Mouse (Mus musculus) intestine, embryonic 14.5 days (tissue): ENCODE data around the gene Tstd2. TPM values are rescaled to one million over a fixed set of nuclear protein-coding genes. Genes with fewer than 3 reads are reported as not detected.

Experiments
- ATAC-seq: fragments of 200-750 bp; cut with Nextera tagmentation; replicated peaks from 2 replicates; pipeline ENCODE4 v1.8.0; 2017; ENCODE audit warnings: low read depth, moderate number of reproducible peaks, moderate TSS enrichment, moderate library complexity; ENCODE audit not compliant: low FRiP score, low TSS enrichment
- DNase-seq: peaks from one replicate; pipeline ENCODE4 v3.0.0-alpha.2; 2018; ENCODE audit warnings: low spot score
- H3K27ac ChIP-seq: fragments of 300-500 bp; sonication (generic); 2 replicates; pipeline ENCODE4 v1.5.1; 2014; ENCODE audit warnings: low read depth, mild to moderate bottlenecking, control low read depth
- H3K27me3 ChIP-seq: fragments of 300-500 bp; sonication (generic); replicated peaks from 2 replicates; pipeline ENCODE4 v1.6.1; 2014; ENCODE audit warnings: low read length, control low read depth; ENCODE audit not compliant: control insufficient read depth, insufficient read depth
- H3K36me3 ChIP-seq: fragments of 300-500 bp; sonication (generic); 2 replicates; pipeline ENCODE4 v1.6.1; 2014; ENCODE audit warnings: low read length, control low read depth; ENCODE audit not compliant: control insufficient read depth, insufficient read depth
- H3K4me1 ChIP-seq: fragments of 300-500 bp; sonication (generic); replicated peaks from 2 replicates; pipeline ENCODE4 v1.6.1; 2014; ENCODE audit warnings: low read length, control low read depth, mixed read lengths; ENCODE audit not compliant: control insufficient read depth, insufficient read depth
- H3K4me2 ChIP-seq: fragments of 300-500 bp; sonication (generic); 2 replicates; pipeline ENCODE4 v1.6.1; 2014; ENCODE audit warnings: low read length
- H3K4me3 ChIP-seq: fragments of 300-500 bp; sonication (generic); 2 replicates; pipeline ENCODE4 v1.5.1; 2014; ENCODE audit warnings: low read depth, low read length, control low read depth, mixed read lengths
- H3K9ac ChIP-seq: fragments of 300-500 bp; sonication (generic); 2 replicates; pipeline ENCODE4 v1.6.1; 2014; ENCODE audit warnings: mild to moderate bottlenecking, low read length
- H3K9me3 ChIP-seq: fragments of 300-500 bp; sonication (generic); 2 replicates; pipeline ENCODE4 v1.6.1; 2016; ENCODE audit warnings: low read length, control low read depth; ENCODE audit not compliant: control insufficient read depth
- WGBS: fragments of 180-500 bp; shearing (Covaris S2); extraction: QIAGEN DNeasy Blood & Tissue Kit; methylation state at CpG from one replicate; pipeline ENCODE4 v1.1.7; 2014; 5-methylcytosine and 5-hydroxymethylcytosine counted together
- polyA plus RNA-seq: library from polyadenylated mRNA; unstranded; fragments of >200 nt; fragmentation: Nextera tagmentation; extraction: Ambion mirVana; gene quantifications from 2 replicates; pipeline ENCODE4 v1.2.1, GENCODE M21; 2014

Gene Tstd2
- polyA plus RNA-seq, 1 experiment from 2014 or later: 25.0 TPM

- WGBS: 87% methylated on average over 8 of the region's 8 CpGs
- Histone ChIP-seq H3K4me2 (no peak overlapping the region), H3K27ac (no peak overlapping the region), H3K9ac (no peak overlapping the region), H3K4me1 (no peaks in the 10 kb centered on the region), H3K4me3 (no peak overlapping the region), H3K27me3 (no peaks in the 10 kb centered on the region), H3K9me3 (no peaks in the 10 kb centered on the region), H3K36me3 (peaks cover 89% of the 10 kb centered on the region)
- ATAC-seq (no peak), DNase-seq (no peak)
Observed at GRCm38 (mm10) chr4:46129311-46130004, 9.0 kb downstream of the Tstd2 start.

- 43% methylated on average over 2 of the region's 2 CpGs for WGBS
- Histone ChIP-seq H3K9ac (no peak overlapping the region), H3K27me3 (no peaks in the 10 kb centered on the region), H3K27ac (no peak overlapping the region), H3K4me3 (no peak overlapping the region), H3K4me1 (no peaks in the 10 kb centered on the region), H3K4me2 (no peak overlapping the region), H3K36me3 (peaks cover 89% of the 10 kb centered on the region), H3K9me3 (no peaks in the 10 kb centered on the region)
- peak; percentile 36; the same call in 1 of the 2 replicates for ATAC-seq
- peak; percentile 82 for DNase-seq
Observed at GRCm38 (mm10) chr4:46126541-46126940, 12.0 kb downstream of the Tstd2 start.

- Histone ChIP-seq H3K27ac (no peak overlapping the region), H3K36me3 (peaks cover 90% of the 10 kb centered on the region)
- 85% methylated on average over 6 of the region's 6 CpGs for WGBS
Observed at GRCm38 (mm10) chr4:46123358-46123757, 15.1 kb downstream of the Tstd2 start.

GRCm38 (mm10) chr4:46120767-46121166 lies 17.7 kb downstream of the Tstd2 start:
- H3K4me2 ChIP-seq: no peak overlapping the region
- no peak for ATAC-seq
- H3K27ac ChIP-seq: no peak overlapping the region
- WGBS: 83% methylated on average over 3 of the region's 3 CpGs
- no peaks in the 10 kb centered on the region for H3K27me3 ChIP-seq
- H3K4me3 ChIP-seq: no peak overlapping the region
- H3K36me3 ChIP-seq: peaks cover 100% of the 10 kb centered on the region
- H3K9ac ChIP-seq: no peak overlapping the region
- no peak for DNase-seq
- no peaks in the 10 kb centered on the region for H3K4me1 ChIP-seq
- no peaks in the 10 kb centered on the region for H3K9me3 ChIP-seq

More at GRCm38 (mm10) chr4:46123358-46123757, 15.1 kb downstream of the Tstd2 start:
- Histone ChIP-seq H3K4me3 (no peak overlapping the region), H3K27me3 (no peaks in the 10 kb centered on the region), H3K4me2 (no peak overlapping the region), H3K9me3 (no peaks in the 10 kb centered on the region), H3K4me1 (no peaks in the 10 kb centered on the region), H3K9ac (no peak overlapping the region)
- no peak for ATAC-seq
- DNase-seq: no peak

GRCm38 (mm10) chr4:46119514-46120094 lies 18.9 kb downstream of the Tstd2 start:
- ATAC-seq: no peak

GRCm38 (mm10) chr4:46117536-46117935 lies 21.0 kb downstream of the Tstd2 start:
- no peak overlapping the region for H3K27ac ChIP-seq
- no peak for ATAC-seq
- no peak overlapping the region for H3K4me2 ChIP-seq
- H3K9ac ChIP-seq: no peak overlapping the region
- 95% methylated on average over 4 of the region's 4 CpGs for WGBS
- no peak for DNase-seq
- H3K4me3 ChIP-seq: no peak overlapping the region
- peaks cover 90% of the 10 kb centered on the region for H3K36me3 ChIP-seq
- H3K9me3 ChIP-seq: no peaks in the 10 kb centered on the region
- no peaks in the 10 kb centered on the region for H3K4me1 ChIP-seq
- no peaks in the 10 kb centered on the region for H3K27me3 ChIP-seq

More at GRCm38 (mm10) chr4:46119514-46120094, 18.9 kb downstream of the Tstd2 start:
- Histone ChIP-seq H3K4me2 (no peak overlapping the region), H3K9me3 (no peaks in the 10 kb centered on the region), H3K9ac (no peak overlapping the region), H3K27ac (no peak overlapping the region), H3K36me3 (peaks cover 100% of the 10 kb centered on the region), H3K4me1 (no peaks in the 10 kb centered on the region), H3K4me3 (no peak overlapping the region), H3K27me3 (no peaks in the 10 kb centered on the region)
- DNase-seq: no peak
- WGBS: 89% methylated on average over 14 of the region's 14 CpGs

- Histone ChIP-seq H3K9ac (no peak overlapping the region), H3K27ac (no peak overlapping the region), H3K4me2 (no peak overlapping the region), H3K4me3 (no peak overlapping the region), H3K27me3 (no peaks in the 10 kb centered on the region), H3K36me3 (peaks cover 81% of the 10 kb centered on the region), H3K9me3 (no peaks in the 10 kb centered on the region), H3K4me1 (no peaks in the 10 kb centered on the region)
- WGBS: 81% methylated on average over 10 of the region's 10 CpGs
- DNase-seq (no peak), ATAC-seq (no peak)
Observed at GRCm38 (mm10) chr4:46116544-46117175, 21.8 kb downstream of the Tstd2 start.

- DNase-seq (no peak), ATAC-seq (no peak)
- Histone ChIP-seq H3K27ac (no peak overlapping the region), H3K4me3 (no peak overlapping the region), H3K27me3 (no peaks in the 10 kb centered on the region), H3K9ac (no peak overlapping the region), H3K4me1 (no peaks in the 10 kb centered on the region), H3K9me3 (no peaks in the 10 kb centered on the region), H3K36me3 (peaks cover 67% of the 10 kb centered on the region), H3K4me2 (no peak overlapping the region)
- WGBS: 71% methylated on average over 1 of the region's 1 CpGs
Observed at GRCm38 (mm10) chr4:46115308-46115707, 23.2 kb downstream of the Tstd2 start.
